Mouse (Mus musculus) kidney, embryonic 16.5 days (tissue): ENCODE results near the gene Tbl1xr1. TPM values are rescaled to one million over a fixed set of nuclear protein-coding genes. Genes with fewer than 3 reads are reported as not detected.

ENCODE experiments used
- ATAC-seq: fragments of 200-750 bp; cut with Nextera tagmentation; 2 replicates; pipeline ENCODE4 v1.8.0; 2017; ENCODE audit warnings: moderate TSS enrichment; ENCODE audit not compliant: low FRiP score, low TSS enrichment
- H3K27ac ChIP-seq: fragments of 300-500 bp; sonication (generic); 2 replicates; pipeline ENCODE4 v1.5.1; 2014; ENCODE audit warnings: low read length
- H3K27me3 ChIP-seq: fragments of 300-500 bp; sonication (generic); 2 replicates; pipeline ENCODE4 v1.6.1; 2014; ENCODE audit warnings: low read length, control low read depth, mixed read lengths; ENCODE audit not compliant: insufficient read depth
- H3K36me3 ChIP-seq: fragments of 300-500 bp; sonication (generic); 2 replicates; pipeline ENCODE4 v1.6.1; 2014; ENCODE audit warnings: low read length, control low read depth, mixed read lengths; ENCODE audit not compliant: insufficient read depth
- H3K4me1 ChIP-seq: fragments of 300-500 bp; sonication (generic); 2 replicates; pipeline ENCODE4 v1.6.1; 2014; ENCODE audit warnings: low read length, control low read depth, mixed read lengths; ENCODE audit not compliant: insufficient read depth
- H3K4me2 ChIP-seq: fragments of 300-500 bp; sonication (generic); replicated peaks from 2 replicates; pipeline ENCODE4 v1.6.1; 2014; ENCODE audit warnings: low read depth, low read length
- H3K4me3 ChIP-seq: fragments of 300-500 bp; sonication (generic); 2 replicates; pipeline ENCODE4 v1.5.1; 2014; ENCODE audit warnings: mild to moderate bottlenecking, low read length
- H3K9ac ChIP-seq: fragments of 300-500 bp; sonication (generic); replicated peaks from 2 replicates; pipeline ENCODE4 v1.6.1; 2014; ENCODE audit warnings: low read length
- H3K9me3 ChIP-seq: fragments of 300-500 bp; sonication (generic); 2 replicates; pipeline ENCODE4 v1.6.1; 2016; ENCODE audit warnings: low read length, control low read depth
- WGBS: fragments of 180-500 bp; shearing (Covaris S2); extraction: QIAGEN DNeasy Blood & Tissue Kit; methylation state at CpG from one replicate; pipeline ENCODE4 v1.1.7; 2014; 5-methylcytosine and 5-hydroxymethylcytosine counted together
- polyA plus RNA-seq: library from polyadenylated mRNA; unstranded; fragments of >200 nt; fragmentation: Nextera tagmentation; extraction: Ambion mirVana; gene quantifications from 2 replicates; pipeline ENCODE4 v1.2.1, GENCODE M21; 2015

The Tbl1xr1 gene
- 19.2 and 23.2 TPM in 2 replicates for polyA plus RNA-seq

DNA sequence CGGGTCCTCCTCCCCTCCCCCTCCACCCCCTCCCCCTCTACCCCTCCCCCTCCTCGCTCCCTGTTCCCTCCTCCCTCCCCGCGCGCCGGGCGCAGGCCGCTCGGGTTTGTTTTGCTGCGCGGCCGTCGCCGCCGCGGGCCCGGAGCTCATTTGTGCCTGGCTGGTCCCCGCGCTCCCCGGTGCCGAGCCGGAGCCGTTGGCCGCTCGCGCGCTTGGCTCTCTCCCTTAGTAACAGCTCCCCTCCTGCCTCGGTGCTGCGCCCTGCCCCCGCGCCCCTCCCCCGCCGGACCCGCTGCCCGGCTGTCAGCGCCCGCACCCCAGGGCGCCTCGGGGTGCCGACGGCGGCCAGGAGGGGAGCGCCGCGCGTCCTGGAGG lies at the start of gene Tbl1xr1:
Tbl1xr1 (plus strand) TSS at position 92 of the 375 bp plus-strand sequence.
- Histone ChIP-seq H3K4me3 (peak within 1 kb of the TSS; percentile 93), H3K9me3 (no peaks in the 10 kb centered on the region), H3K9ac (peak within 1 kb of the TSS; percentile 98), H3K27ac (peak within 1 kb of the TSS; percentile 97), H3K4me1 (peaks cover 28% of the 10 kb centered on the region), H3K27me3 (no peaks in the 10 kb centered on the region), H3K4me2 (peak within 1 kb of the TSS; percentile 89), H3K36me3 (0 out of 2 replicates have a peak, but pooled peaks cover 7% of the 10 kb centered on the region)
- ATAC-seq, result peak; percentile 91
- 1% methylated on average over 27 of the region's 46 CpGs for WGBS

- H3K27ac ChIP-seq, result no peak overlapping the region
- H3K9me3 ChIP-seq, result peaks cover 5% of the 10 kb centered on the region; the same call in 1 of the 2 replicates
- no peaks in the 10 kb centered on the region for H3K27me3 ChIP-seq
- no peak overlapping the region for H3K9ac ChIP-seq
- H3K4me1 ChIP-seq, result no peaks in the 10 kb centered on the region
- ATAC-seq, result no peak
- WGBS, result 53% methylated on average over 4 of the region's 4 CpGs
- H3K36me3 ChIP-seq, result no peaks in the 10 kb centered on the region
- no peak overlapping the region for H3K4me3 ChIP-seq
- H3K4me2 ChIP-seq, result no peak overlapping the region
Observed at GRCm38 (mm10) chr3:22038004-22038403, 38.4 kb upstream of the Tbl1xr1 start.

DNA sequence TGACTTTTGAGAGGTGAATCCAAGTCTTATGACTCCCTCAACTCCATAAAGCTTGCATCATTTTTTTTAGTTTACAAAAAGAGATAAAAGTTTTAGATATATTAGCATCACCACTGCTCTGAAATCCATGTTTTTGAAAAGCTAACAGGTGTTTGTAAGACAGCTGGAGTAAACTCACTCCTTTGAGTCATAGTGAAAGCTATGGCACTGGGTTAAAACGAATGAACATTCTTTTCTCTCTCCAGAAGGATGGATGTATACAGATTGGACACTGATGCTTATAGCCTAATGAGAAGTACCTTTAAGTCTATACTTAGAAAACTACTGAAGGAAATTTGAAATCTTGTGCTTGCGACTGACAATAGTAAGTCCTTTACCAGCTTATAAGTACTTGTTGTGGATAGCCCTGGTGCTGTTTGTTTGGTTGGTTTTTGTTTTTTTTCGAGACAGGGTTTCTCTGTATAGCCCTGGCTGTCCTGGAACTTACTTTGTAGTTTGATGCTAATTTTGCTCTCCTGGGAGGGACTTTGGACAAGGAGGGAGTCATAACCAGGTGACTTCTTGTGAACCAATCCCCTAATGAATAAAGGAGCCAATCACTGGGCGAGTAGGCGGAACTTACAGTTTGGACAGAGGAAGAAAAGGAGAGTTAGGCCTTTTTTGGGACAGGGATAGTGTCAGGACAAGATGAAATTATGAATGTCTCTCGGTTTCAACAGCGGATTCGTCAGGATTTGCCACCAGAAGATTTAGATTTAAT lies 37.2 kb upstream of the Tbl1xr1 start:
- no peak overlapping the region for H3K4me2 ChIP-seq
- H3K27ac ChIP-seq, result no peak overlapping the region
- H3K9me3 ChIP-seq, result peaks cover 5% of the 10 kb centered on the region; the same call in 1 of the 2 replicates
- WGBS, result 93% methylated on average over 8 of the region's 8 CpGs
- no peaks in the 10 kb centered on the region for H3K36me3 ChIP-seq
- no peaks in the 10 kb centered on the region for H3K4me1 ChIP-seq
- ATAC-seq, result no peak
- no peak overlapping the region for H3K9ac ChIP-seq
- H3K27me3 ChIP-seq, result no peaks in the 10 kb centered on the region
- no peak overlapping the region for H3K4me3 ChIP-seq

- peaks cover 4% of the 10 kb centered on the region; the same call in 1 of the 2 replicates for H3K9me3 ChIP-seq
- ATAC-seq, result no peak
- 85% methylated on average over 6 of the region's 6 CpGs for WGBS
- no peaks in the 10 kb centered on the region for H3K27me3 ChIP-seq
- H3K4me3 ChIP-seq, result no peak overlapping the region
- H3K36me3 ChIP-seq, result no peaks in the 10 kb centered on the region
- H3K9ac ChIP-seq, result no peak overlapping the region
- no peaks in the 10 kb centered on the region for H3K4me1 ChIP-seq
- H3K27ac ChIP-seq, result no peak overlapping the region
- no peak overlapping the region for H3K4me2 ChIP-seq
Observed at GRCm38 (mm10) chr3:22040627-22041026, 35.8 kb upstream of the Tbl1xr1 start.

- Histone ChIP-seq H3K4me2 (no peak overlapping the region), H3K27me3 (no peaks in the 10 kb centered on the region), H3K4me3 (no peak overlapping the region), H3K9ac (no peak overlapping the region), H3K9me3 (no peaks in the 10 kb centered on the region; the same call in 1 of the 2 replicates), H3K27ac (no peak overlapping the region), H3K4me1 (no peaks in the 10 kb centered on the region), H3K36me3 (no peaks in the 10 kb centered on the region)
- no peak for ATAC-seq
- WGBS, result 78% methylated on average over 14 of the region's 14 CpGs
Observed at GRCm38 (mm10) chr3:22047203-22047602, 29.2 kb upstream of the Tbl1xr1 start.

- no peak overlapping the region for H3K27ac ChIP-seq
- ATAC-seq, result peak; percentile 42; the same call in 1 of the 2 replicates
- H3K27me3 ChIP-seq, result no peaks in the 10 kb centered on the region
- no peaks in the 10 kb centered on the region for H3K4me1 ChIP-seq
- WGBS, result 82% methylated on average over 4 of the region's 4 CpGs
- H3K4me3 ChIP-seq, result no peak overlapping the region
- H3K9me3 ChIP-seq, result 0 out of 2 replicates have a peak, but pooled peaks cover 3% of the 10 kb centered on the region
- H3K36me3 ChIP-seq, result no peaks in the 10 kb centered on the region
- no peak overlapping the region for H3K9ac ChIP-seq
- H3K4me2 ChIP-seq, result no peak overlapping the region
Observed at GRCm38 (mm10) chr3:22056664-22057328, 19.7 kb upstream of the Tbl1xr1 start.

DNA sequence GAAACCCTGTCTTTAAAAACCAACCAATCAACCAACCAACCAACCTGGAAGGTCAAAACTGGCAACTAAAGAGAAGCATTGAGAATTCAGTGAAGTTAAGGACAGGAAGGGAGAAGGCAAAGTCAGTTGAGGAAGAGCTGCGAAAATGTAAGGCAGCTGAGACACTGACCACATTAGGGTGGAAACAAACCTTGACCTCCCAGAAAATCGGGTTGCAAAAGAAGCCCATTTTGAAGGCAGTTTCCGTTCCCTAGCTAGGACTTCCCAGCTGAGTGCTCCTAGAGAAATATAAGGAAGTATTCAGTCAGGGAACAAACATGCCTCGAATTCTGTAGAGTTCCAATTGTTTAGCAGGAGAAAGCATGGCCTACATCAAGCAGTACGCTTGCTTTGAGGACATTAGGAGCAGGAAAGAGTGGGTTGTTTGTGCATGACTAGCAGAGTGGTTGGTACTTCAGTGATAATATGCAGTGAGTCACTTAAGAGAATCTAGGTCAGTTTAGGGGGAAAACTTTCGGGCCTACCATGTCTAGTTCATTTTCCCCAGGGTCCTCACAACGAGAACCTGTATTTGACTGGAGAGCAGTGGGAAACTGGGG lies 18.1 kb upstream of the Tbl1xr1 start:
- no peaks in the 10 kb centered on the region for H3K27me3 ChIP-seq
- no peak overlapping the region for H3K27ac ChIP-seq
- ATAC-seq, result no peak
- H3K4me1 ChIP-seq, result no peaks in the 10 kb centered on the region
- H3K36me3 ChIP-seq, result no peaks in the 10 kb centered on the region
- H3K4me2 ChIP-seq, result no peak overlapping the region
- H3K4me3 ChIP-seq, result no peak overlapping the region
- WGBS, result 76% methylated on average over 7 of the region's 7 CpGs
- no peak overlapping the region for H3K9ac ChIP-seq
- H3K9me3 ChIP-seq, result 0 out of 2 replicates have a peak, but pooled peaks cover 3% of the 10 kb centered on the region

DNA sequence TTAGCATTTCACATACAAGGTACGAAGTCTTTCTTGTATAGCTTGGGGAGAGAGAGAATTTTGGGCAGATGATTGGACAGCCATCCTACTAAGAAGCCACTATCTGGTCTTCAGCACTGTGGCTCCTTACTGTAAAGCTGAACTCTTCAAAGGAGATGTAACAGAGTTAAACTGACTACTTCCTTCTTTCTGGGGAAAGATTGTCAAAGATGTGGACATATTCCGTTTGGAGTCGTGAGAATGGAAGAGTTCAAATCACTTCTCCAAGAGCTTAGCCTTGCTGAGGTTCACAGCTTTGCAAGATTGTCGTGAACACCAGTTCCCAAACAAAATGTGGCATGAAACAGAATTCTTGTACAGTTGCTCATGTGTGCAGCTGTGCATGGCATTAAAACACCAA lies 15.3 kb upstream of the Tbl1xr1 start:
- Histone ChIP-seq H3K9ac (no peak overlapping the region), H3K27ac (no peak overlapping the region), H3K36me3 (no peaks in the 10 kb centered on the region), H3K4me2 (no peak overlapping the region), H3K4me3 (no peak overlapping the region), H3K4me1 (no peaks in the 10 kb centered on the region), H3K27me3 (no peaks in the 10 kb centered on the region), H3K9me3 (no peaks in the 10 kb centered on the region)
- WGBS, result 87% methylated on average over 4 of the region's 4 CpGs
- ATAC-seq, result no peak

DNA sequence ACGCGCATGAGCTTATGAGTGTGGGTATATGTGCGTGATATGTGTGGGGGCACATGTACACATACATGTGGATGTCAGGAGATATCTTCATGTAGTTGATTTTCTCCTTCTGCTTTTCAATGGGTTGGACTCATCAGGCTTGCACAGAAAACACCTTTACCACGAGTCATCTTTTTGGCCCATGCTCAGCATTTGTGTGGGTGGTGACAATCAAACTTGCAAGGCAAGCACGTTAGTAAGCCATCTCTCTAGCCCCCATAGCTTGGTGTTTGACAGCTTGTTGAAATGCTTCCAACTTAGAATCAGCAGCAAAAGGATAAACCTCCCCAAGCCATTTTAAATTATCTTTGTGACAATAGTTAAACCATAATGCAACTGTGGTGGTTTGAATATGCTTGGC lies 7.8 kb upstream of the Tbl1xr1 start:
- WGBS, result 80% methylated on average over 5 of the region's 5 CpGs
- Histone ChIP-seq H3K9ac (no peak overlapping the region), H3K4me2 (no peak overlapping the region), H3K9me3 (no peaks in the 10 kb centered on the region), H3K4me1 (no peaks in the 10 kb centered on the region; the same call in 1 of the 2 replicates), H3K4me3 (no peak overlapping the region), H3K27ac (no peak overlapping the region), H3K36me3 (no peaks in the 10 kb centered on the region), H3K27me3 (no peaks in the 10 kb centered on the region)
- ATAC-seq, result no peak
